Mouse (Mus musculus) bone marrow, adult 2 months (tissue): ENCODE data around the gene Cd244a.

Source experiments
- CTCF ChIP-seq: fragments of 200-500 bp; IDR thresholded peaks from 2 replicates; pipeline ENCODE4 v1.5.1; 2011; ENCODE audit warnings: low read length, control low read depth; ENCODE audit not compliant: control insufficient read depth, insufficient read depth
- POLR2A ChIP-seq: fragments of 200-500 bp; IDR thresholded peaks from 2 replicates; pipeline ENCODE4 v1.6.1; 2011; ENCODE audit warnings: low read depth, mild to moderate bottlenecking, control low read depth, low read length, borderline replicate concordance; ENCODE audit not compliant: control insufficient read depth

- TF ChIP-seq POLR2A = no peak
- TF ChIP-seq CTCF = no peak
Observed at GRCm38 (mm10) chr1:171630912-171631311, 71.9 kb downstream of the Cd244a start.
